Comparison of ENCODE assay signal across 9 mouse cellular contexts in genomic region chr1:75425796-75426471, GRCm38 (mm10). TPM values are rescaled to one million over a fixed set of nuclear protein-coding genes. Genes with fewer than 3 reads are reported as not detected.
DNase-seq lines count a peak whose midpoint lies in the region; ATAC-seq and TF ChIP-seq lines count a peak whose summit lies in the region.
"Had no signal": no experiment of that assay in that cellular context is flagged by ENCODE, and none has a peak within 500 bp of the region (broad histone marks: within the 10 kb centered on the region; RNA-seq: fewer than 3 reads in every experiment).

No protein-coding gene starts in this region.

- TF ChIP-seq POLR2A in testis, adult 2 months (IDR thresholded peaks at IDR 0.05; ENCODE audit: control insufficient read depth, low read depth, low read length): no peak

- H3K4me2 ChIP-seq in stomach, postnatal 0 days (replicated peaks; ENCODE audit: low read depth): no peak overlapping the region
- H3K4me2 ChIP-seq: embryonic facial prominence, embryonic 13.5 days had no signal

- peak; percentile 66 for DNase-seq in heart, postnatal 4 days
- no peak for DNase-seq in heart, adult 9 months (ENCODE audit: low spot score in 2 of 2)
- no peak for DNase-seq in testis, postnatal 14 days (ENCODE audit: low spot score)
- peak; percentile 74 to 79 for DNase-seq in cerebellum, adult 18-20 months
- peak; percentile 35 to 60 for DNase-seq in kidney, postnatal 25 days
- DNase-seq in stomach, postnatal 0 days (ENCODE audit: low spot score): peak; percentile 76

- TF ChIP-seq CTCF in testis, adult 2 months (IDR thresholded peaks at IDR 0.05; ENCODE audit: control insufficient read depth, insufficient read depth, insufficient replicate concordance, low read depth, low read length): peak; percentile 60; the same call in 1 of the 2 replicates
- peak; percentile 75 for TF ChIP-seq CTCF in stomach, postnatal 0 days (IDR thresholded peaks at IDR 0.05; ENCODE audit: low read depth)

- no peak overlapping the region for H3K4me3 ChIP-seq in testis, adult 2 months (ENCODE audit: control insufficient read depth, low read depth, low read length)
- H3K4me3 ChIP-seq in stomach, postnatal 0 days (ENCODE audit: low read depth, low read length): no peak overlapping the region
- H3K4me3 ChIP-seq: embryonic facial prominence, embryonic 13.5 days had no signal

- peaks cover 2% of the 10 kb centered on the region; the same call in 1 of the 2 replicates for H3K27me3 ChIP-seq in testis, adult 2 months (ENCODE audit: control insufficient read depth, insufficient read depth, low read length)
- no peaks in the 10 kb centered on the region for H3K27me3 ChIP-seq in stomach, postnatal 0 days (ENCODE audit: control insufficient read depth, insufficient read depth, low read length)

- 29% methylated on average over 10 of the region's 10 CpGs for WGBS in stomach, postnatal 0 days

- no peaks in the 10 kb centered on the region for H3K9me3 ChIP-seq in stomach, postnatal 0 days (ENCODE audit: control insufficient read depth, low read length)
- H3K9me3 ChIP-seq: embryonic facial prominence, embryonic 13.5 days had no signal

- ATAC-seq in stomach, postnatal 0 days (ENCODE audit: low FRiP score, low TSS enrichment): no peak
- no peak for ATAC-seq in erythroid progenitor cell, adult 5-6 weeks (replicated peaks; ENCODE audit: low FRiP score, poor library complexity, severe bottlenecking)

- H3K36me3 ChIP-seq in testis, adult 2 months (ENCODE audit: control insufficient read depth, insufficient read depth, low read length): no peaks in the 10 kb centered on the region
- no peaks in the 10 kb centered on the region; the same call in 1 of the 2 replicates for H3K36me3 ChIP-seq in stomach, postnatal 0 days (ENCODE audit: control insufficient read depth, insufficient read depth, low read length)

- peaks cover 12% of the 10 kb centered on the region for H3K4me1 ChIP-seq in testis, adult 2 months (ENCODE audit: control insufficient read depth, insufficient read depth, low read length)
- no peaks in the 10 kb centered on the region for H3K4me1 ChIP-seq in stomach, postnatal 0 days (replicated peaks; ENCODE audit: control insufficient read depth, insufficient read depth)

- H3K9ac ChIP-seq in stomach, postnatal 0 days (ENCODE audit: low read length): no peak overlapping the region

- no peak overlapping the region for H3K27ac ChIP-seq in testis, adult 2 months (ENCODE audit: control insufficient read depth, insufficient read depth, low read depth, low read length)
- no peak overlapping the region for H3K27ac ChIP-seq in stomach, postnatal 0 days (replicated peaks)
- H3K27ac ChIP-seq: embryonic facial prominence, embryonic 13.5 days had no signal

- no peak for TF ChIP-seq EP300 in stomach, postnatal 0 days (optimal IDR thresholded peaks at IDR 0.05)

RNA-seq across cellular contexts. Expression of gene Gmppa, which starts 9.8 kb away (rescaled TPM):
- 10 to 100 TPM; 41.1 to 41.4 TPM for total RNA-seq in heart, postnatal 4 days (2021)
- polyA plus RNA-seq in testis, adult 2 months (2012; rRNA removed): 96.2 and 98.2 TPM in 2 replicates
- polyA plus RNA-seq in stomach, postnatal 0 days (2015; fragmentation: Nextera tagmentation; extraction: Ambion mirVana): 85.2 and 98.6 TPM in 2 replicates
- 17.6 and 23.1 TPM in 2 replicates for total RNA-seq in erythroid progenitor cell, adult 5-6 weeks (2015; ENCODE audit: low replicate concordance)
- total RNA-seq in erythroid progenitor cell, adult 5-6 weeks (2017; ENCODE audit: low replicate concordance): 3.6 and 10.8 TPM in 2 replicates

RNA-seq across cellular contexts. Expression of gene Asic4, which starts 24.3 kb away (rescaled TPM):
- total RNA-seq in heart, postnatal 4 days (2021): not detected
- polyA plus RNA-seq in testis, adult 2 months (2012; rRNA removed): 0.82 and 1.0 TPM in 2 replicates
- 0.55 and 0.63 TPM in 2 replicates for polyA plus RNA-seq in stomach, postnatal 0 days (2015; fragmentation: Nextera tagmentation; extraction: Ambion mirVana)
- not detected in 2 replicates for total RNA-seq in erythroid progenitor cell, adult 5-6 weeks (2015; ENCODE audit: low replicate concordance)
- not detected in 2 replicates for total RNA-seq in erythroid progenitor cell, adult 5-6 weeks (2017; ENCODE audit: low replicate concordance)

RNA-seq across cellular contexts. Expression of gene Speg, which starts 50.8 kb away (rescaled TPM):
- total RNA-seq in heart, postnatal 4 days (2021): 100 to 1,000 TPM; 121 to 123 TPM
- 1.4 and 5.8 TPM in 2 replicates for polyA plus RNA-seq in testis, adult 2 months (2012; rRNA removed)
- 28.8 and 30.0 TPM in 2 replicates for polyA plus RNA-seq in stomach, postnatal 0 days (2015; fragmentation: Nextera tagmentation; extraction: Ambion mirVana)
- not detected in 2 replicates for total RNA-seq in erythroid progenitor cell, adult 5-6 weeks (2015; ENCODE audit: low replicate concordance)
- total RNA-seq in erythroid progenitor cell, adult 5-6 weeks (2017; ENCODE audit: low replicate concordance): 0.13 TPM in 1 of 2 replicates, not detected in the other

RNA-seq across cellular contexts. Expression of gene Chpf, which starts 53.2 kb away (rescaled TPM):
- total RNA-seq in heart, postnatal 4 days (2021): 10 to 100 TPM; 38.0 to 38.7 TPM
- polyA plus RNA-seq in testis, adult 2 months (2012; rRNA removed): 39.5 and 40.8 TPM in 2 replicates
- 24.6 and 25.2 TPM in 2 replicates for polyA plus RNA-seq in stomach, postnatal 0 days (2015; fragmentation: Nextera tagmentation; extraction: Ambion mirVana)
- total RNA-seq in erythroid progenitor cell, adult 5-6 weeks (2015; ENCODE audit: low replicate concordance): not detected in 2 replicates
- 0.77 TPM in 1 of 2 replicates, not detected in the other for total RNA-seq in erythroid progenitor cell, adult 5-6 weeks (2017; ENCODE audit: low replicate concordance)

RNA-seq across cellular contexts. Expression of gene Tmem198, which starts 53.4 kb away (rescaled TPM):
- total RNA-seq in heart, postnatal 4 days (2021): 1 to 10 TPM in 1 of 2 experiments, under 1 TPM in 1; 0.55 to 1.1 TPM
- 7.2 and 8.9 TPM in 2 replicates for polyA plus RNA-seq in testis, adult 2 months (2012; rRNA removed)
- polyA plus RNA-seq in stomach, postnatal 0 days (2015; fragmentation: Nextera tagmentation; extraction: Ambion mirVana): 1.4 and 1.7 TPM in 2 replicates
- not detected in 2 replicates for total RNA-seq in erythroid progenitor cell, adult 5-6 weeks (2015; ENCODE audit: low replicate concordance)
- not detected in 2 replicates for total RNA-seq in erythroid progenitor cell, adult 5-6 weeks (2017; ENCODE audit: low replicate concordance)

Comparison
In these comparisons a context has a peak if more than half of its experiments do, and no peak if none do; other contexts are left out.
1. DNase-seq: peak in heart, postnatal 4 days (single experiment), cerebellum, adult 18-20 months (2 of 2), kidney, postnatal 25 days (2 of 2) and stomach, postnatal 0 days (single experiment); none in heart, adult 9 months (0 of 2) and testis, postnatal 14 days (single experiment).
2. RNA of gene Speg, which starts 50.8 kb away (total RNA-seq): 121 to 123 TPM in heart, postnatal 4 days; 0.13 TPM in erythroid progenitor cell, adult 5-6 weeks; every median in the first group is over 100 times any median in the second.